Mouse (Mus musculus) urinary bladder, adult 18-20 months (tissue): ENCODE results near the gene Hap1.
A peak's percentile ranks its signal among the peaks of the same experiment; 100 is the strongest.

Experiments
- DNase-seq, 2 experiments: peaks; one replicate each; pipeline ENCODE4 v3.0.0; 2022; ENCODE audit warnings: low spot score in 2 of 2, mixed read lengths in 2 of 2

The Hap1 gene

DNA sequence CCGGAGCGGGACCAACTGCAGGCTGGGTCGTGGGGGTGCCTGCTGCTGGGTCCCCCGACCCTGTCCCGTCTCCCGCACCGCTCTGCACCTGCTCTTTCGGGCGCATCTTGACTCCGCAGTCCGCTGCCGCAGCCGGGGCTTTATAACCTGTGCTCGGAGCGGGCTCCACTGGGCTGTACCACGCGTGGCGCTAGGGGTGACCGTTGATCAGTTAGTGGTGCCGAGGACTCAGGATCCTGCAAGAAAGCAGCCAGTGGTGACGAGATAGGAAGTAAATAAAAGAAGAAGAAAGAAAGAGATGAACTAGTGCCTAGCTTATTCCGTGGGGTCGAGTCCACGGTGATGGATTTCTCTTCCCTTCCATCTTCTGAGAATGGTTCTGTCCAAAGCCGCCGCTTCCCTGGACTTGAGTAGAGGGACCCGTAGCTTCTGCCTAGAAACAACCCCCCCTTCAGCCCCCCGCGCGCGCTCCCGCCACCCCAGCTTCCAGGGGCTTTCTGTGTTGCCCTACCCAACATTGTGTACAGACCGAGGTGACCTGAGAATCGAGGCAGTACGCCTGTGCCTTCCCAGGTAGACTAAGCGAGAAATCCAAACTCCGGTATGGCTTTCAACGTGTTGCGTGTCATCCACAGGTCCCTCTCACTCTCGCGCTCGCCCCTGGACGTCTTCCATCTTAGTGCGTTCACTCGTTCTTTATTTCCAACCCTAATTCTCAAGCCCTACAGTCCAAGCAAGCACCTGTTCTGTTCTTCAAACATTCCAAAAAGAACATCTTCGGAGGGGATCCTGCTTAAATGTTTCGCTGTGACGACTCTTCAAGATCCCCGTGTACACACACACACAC lies at the start of gene Hap1:
TSS of gene Hap1 (minus strand) at position 157 of the 847 bp plus-strand sequence.
- DNase-seq: peak; percentile 40 to 76

- DNase-seq: no peak
Measured at GRCm38 (mm10) chr11:100404456-100405074, 48.6 kb upstream of the Hap1 start.

GRCm38 (mm10) chr11:100403445-100404134 lies 47.7 kb upstream of the Hap1 start:
- no peak for DNase-seq

DNA sequence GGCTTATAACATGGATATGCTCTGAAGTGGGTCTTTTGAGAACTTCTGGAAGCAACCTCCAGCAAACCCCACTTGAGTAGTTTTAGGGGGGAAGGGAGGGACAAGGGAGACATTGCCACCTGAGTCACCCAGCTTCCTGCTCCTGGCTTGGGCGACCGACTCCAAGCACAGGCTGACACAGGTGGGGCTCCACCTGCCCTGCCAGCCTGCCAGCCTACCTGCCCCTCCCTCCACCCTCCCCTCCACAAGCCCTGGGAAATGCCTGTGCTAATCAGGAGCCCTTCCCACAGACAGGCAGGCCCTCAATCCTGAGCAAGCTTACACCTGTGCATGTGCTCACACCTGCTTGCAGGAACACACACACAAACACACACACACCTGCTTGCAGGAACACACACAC lies 46.8 kb upstream of the Hap1 start:
- DNase-seq: peak in 1 of 2 experiments; percentile 68

DNA sequence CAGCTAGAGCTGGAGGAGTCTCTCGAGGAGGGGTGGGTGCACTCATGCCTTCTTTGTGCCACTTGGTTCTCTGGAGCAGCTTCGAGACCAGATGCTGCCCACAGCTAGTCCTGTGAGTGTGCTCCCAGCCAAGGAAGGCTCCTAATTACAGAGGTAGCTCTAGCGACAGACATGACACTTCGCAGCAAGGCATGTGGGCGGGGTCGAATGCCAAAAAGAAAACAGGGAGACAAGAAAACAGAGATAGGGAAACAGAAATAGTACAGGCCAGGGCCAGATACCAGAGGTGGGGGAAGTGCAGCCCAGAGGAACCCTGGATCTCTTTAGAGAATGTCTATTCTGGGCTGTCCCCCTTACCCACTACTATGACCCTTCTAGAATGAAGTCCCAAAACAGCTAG lies 46.3 kb upstream of the Hap1 start:
- DNase-seq: no peak

GRCm38 (mm10) chr11:100400842-100401241 lies 44.9 kb upstream of the Hap1 start:
- DNase-seq: no peak

GRCm38 (mm10) chr11:100399727-100400538 lies 44.0 kb upstream of the Hap1 start:
- DNase-seq: no peak

- DNase-seq: no peak
Measured at GRCm38 (mm10) chr11:100399320-100399719, 43.4 kb upstream of the Hap1 start.

DNA sequence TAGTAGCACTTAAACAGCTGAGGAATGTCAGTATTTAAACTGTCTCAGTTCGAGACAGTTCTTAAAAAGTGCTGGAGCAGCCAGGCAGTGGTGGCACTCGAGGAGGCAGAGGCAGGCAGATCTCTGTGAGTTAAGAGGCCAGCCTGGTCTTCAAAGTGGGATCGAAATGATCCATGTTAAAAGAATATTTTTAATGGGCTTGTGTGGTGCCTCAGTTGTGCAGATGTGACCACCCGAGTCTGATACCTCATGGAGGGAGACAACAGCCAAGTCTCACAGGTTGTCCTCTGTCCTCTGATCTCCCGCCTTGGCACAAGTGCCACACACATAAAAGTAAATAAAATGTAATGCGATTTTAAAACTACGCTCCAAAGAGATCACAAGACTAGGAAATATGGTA lies 42.6 kb upstream of the Hap1 start:
- no peak for DNase-seq

GRCm38 (mm10) chr11:100397600-100398389 lies 41.9 kb upstream of the Hap1 start, which contains the start of gene Jup:
Gene Jup, minus strand, starts transcription at chr11:100397763.
- DNase-seq: peak; percentile 99 to 100

- DNase-seq: peak in 1 of 2 experiments; percentile 58
Measured at GRCm38 (mm10) chr11:100396886-100397599, 41.1 kb upstream of the Hap1 start.

DNA sequence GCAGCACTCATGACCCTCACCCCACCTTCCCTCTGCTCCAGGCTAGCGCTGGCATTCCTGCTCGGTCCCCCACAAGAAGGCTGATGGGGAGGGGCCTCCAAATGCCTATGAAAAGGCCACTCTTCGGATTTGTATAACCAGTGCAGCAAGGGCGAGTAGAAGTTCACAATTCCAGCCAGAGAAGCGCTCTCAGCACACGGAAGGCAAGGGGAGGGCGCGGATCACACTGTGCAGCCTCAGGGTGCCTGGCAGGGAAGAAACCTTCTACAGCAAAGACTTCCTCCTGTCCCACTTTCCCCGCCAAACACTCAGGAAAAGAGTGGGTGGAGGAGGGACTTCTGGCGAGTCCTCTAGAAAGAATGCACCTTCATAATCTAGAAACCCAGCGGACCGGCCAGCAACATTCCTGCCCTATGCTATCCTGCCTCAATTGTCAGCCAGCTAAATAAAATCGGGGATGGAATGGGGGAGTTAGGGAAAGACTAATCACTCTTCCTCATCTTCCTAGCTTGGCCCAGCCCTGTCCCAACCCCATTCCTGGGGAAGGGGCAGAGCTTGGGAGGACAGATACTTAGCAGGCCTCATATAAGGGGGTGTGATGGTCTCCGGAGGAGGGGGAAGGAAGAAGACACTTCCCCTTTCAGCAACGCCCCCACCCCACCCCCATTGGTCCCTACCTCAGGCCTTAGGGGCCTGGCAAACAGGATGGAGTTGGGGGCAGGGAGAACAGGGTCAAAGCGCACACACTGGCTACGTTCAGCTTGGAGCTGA lies 40.1 kb upstream of the Hap1 start:
- DNase-seq: no peak

GRCm38 (mm10) chr11:100395200-100395599 lies 39.3 kb upstream of the Hap1 start:
- peak; percentile 70 to 81 for DNase-seq

GRCm38 (mm10) chr11:100394353-100395074 lies 38.6 kb upstream of the Hap1 start:
- DNase-seq: no peak

DNA sequence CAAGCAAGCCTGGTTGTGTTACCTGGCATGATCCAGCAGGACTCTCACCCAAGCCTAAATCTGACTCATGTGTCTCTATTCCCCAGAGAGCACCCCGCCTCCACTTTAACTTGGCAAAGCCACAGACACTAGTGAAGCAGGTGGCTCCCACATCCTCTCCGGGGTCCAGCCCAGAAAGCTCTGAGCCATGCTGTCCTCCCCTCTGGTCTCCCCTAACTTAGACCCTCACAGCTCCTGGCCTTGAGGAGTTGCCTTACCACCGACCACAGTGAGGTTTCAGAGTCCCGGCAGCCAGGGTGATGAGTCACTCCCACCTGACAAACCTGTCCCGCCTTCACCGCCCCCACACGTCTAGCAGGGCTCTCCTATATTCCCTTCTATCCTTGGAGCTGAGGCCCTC lies 37.8 kb upstream of the Hap1 start:
- DNase-seq: peak in 1 of 2 experiments; percentile 57

GRCm38 (mm10) chr11:100392958-100393357 lies 37.0 kb upstream of the Hap1 start:
- DNase-seq: no peak

DNA sequence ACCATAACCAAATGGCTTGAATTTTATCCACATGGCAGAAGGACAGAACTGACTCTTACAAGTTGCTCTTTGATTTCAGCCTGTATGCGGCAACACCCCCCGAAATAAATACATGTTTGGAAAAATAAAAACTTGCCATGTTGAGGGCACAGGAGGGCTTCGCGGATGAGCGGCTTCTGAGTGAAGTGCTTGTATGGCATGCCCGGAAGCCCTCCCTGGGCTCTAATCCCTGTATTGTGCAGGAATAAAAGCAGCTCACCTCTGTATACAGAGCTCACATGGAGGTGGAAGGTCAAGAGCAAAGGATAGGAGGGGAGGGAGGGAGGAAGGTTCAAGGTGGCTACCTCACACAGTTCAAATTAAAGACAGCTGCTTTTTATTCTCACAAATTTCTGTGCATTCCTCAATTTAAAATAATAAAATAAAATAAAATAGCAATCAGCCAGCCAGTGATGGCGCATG lies 36.0 kb upstream of the Hap1 start:
- no peak for DNase-seq

DNA sequence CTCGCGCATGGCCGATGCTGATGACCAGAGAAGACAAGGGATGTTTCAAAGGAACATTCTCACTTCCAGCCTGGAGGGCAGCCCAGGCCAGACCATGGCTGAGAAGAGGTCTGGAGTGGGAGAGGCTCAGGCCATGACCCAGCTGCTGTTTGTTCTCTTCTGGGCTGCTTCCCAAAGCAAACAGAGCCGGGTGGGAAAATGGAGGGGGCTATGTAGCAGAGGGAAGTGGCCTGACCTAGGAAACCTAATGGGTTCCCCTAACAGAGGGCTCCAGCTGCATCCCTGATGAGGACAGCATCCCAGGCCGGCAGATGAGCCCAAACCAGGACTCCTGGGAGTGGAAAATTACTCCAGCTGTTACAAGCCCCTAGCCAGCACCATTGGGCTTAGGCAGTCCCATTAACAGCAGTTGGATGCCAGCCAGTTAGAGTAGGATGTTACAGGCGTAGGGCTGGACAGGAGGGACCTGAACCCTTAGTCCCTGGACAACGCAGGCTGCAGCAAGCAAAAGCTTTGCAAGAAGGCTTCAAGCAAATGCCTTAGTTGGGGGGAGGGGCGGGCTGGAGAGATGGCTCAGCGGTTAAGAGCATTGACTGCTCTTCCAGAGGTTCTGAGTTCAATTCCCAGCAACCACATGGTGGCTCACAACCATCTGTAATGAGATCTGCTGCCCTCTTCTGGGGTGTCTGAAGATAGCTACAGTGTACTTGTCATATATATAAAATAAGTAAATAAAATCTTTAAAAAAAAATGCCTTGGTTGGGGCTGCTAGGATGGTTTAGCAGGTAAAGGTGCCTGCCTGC lies 35.4 kb upstream of the Hap1 start:
- DNase-seq: peak in 1 of 2 experiments; percentile 56
